Mouse (Mus musculus) heart, adult 9 months (tissue): ENCODE data around the gene Ntrk1.
"Not testable (repeated sequence)": the region's sequence is repeated elsewhere in the genome, so short reads cannot be mapped to it uniquely, and the experiment has no call there.

Source experiments
- DNase-seq, 2 experiments: peaks; one replicate each; pipeline ENCODE4 v3.0.0; 2022; ENCODE audit warnings: low spot score in 2 of 2

Gene Ntrk1

GRCm38 (mm10) chr3:87794922-87795325 lies at the start of gene Ntrk1:
Gene Ntrk1, minus strand, starts transcription at chr3:87795162.
- DNase-seq, result no peak

- DNase-seq, result no peak
These were observed 45.9 kb upstream of the Ntrk1 start for GRCm38 (mm10) chr3:87840858-87841257.

DNA sequence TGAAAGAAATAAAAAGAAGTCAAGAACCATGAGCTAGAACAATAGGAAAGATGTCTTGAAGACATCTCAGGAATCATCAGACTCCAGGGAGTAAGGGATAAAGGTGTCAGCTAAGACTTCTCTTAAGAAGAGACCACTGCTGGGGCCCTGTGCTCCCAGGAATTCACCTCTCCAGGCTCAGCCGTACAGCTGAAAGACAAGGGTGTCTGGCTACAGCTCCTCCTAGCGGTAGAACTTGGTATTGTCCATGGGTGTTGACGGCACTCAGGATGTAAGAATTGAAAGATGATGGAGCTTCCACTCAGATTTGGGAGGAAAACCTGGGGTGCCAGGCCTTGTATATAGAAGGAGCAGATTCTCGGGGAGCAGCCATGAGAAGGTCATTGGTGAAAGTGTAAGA lies 43.7 kb upstream of the Ntrk1 start:
- DNase-seq, result peak; percentile 38 to 65

DNA sequence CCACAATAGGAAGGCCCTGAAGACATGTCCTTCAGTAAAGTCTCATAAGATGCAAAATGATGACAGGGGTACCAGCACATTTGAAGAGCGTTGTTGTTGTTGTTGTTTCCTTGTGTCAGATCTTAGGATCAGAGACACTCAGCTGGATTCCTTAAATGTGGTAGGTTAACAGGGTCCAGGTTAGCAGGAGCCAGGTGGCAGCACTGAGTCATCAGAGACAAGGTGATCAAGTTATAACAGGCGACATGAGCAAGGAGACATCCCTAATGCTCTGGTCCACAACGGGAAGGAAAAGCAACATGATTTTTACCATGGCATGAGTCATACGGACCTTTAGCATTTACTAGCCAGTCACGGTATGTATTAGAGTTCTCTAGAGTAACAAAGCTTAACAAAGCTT lies 38.5 kb upstream of the Ntrk1 start:
- DNase-seq, result no peak

DNA sequence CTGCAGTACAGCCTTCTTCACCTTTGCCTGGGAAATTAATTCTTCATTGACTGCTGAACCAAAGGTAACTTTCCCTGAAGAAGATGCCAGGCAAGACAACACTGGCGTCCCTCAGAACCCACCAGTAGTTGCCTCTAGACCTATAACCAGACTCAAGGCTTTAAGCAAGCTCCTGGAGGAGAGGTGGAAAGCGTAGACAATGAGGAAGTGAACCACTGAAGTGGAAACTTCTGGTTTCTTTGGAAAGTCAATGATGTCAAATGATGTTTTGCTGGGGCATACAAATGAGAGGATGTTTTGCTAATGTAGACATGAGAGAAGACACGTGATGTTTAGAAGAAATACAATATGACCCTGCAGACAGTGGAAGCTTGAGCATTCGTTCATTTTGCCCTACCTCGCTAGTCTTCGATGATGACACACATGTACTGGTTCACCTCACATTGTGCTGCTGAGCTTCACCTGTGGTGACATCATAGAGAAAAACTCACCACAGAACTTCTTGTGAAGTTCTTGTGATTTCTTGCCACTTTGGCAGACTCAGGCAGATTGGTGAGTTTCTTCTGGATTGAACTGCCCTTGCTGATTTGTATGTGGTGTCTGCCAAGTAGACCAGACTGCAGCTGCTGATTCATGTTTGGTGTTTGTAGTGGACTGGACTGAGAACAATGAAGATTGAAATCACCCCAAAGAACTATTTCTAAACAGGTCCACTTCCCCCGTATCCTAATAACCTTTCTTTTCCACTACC lies 37.3 kb upstream of the Ntrk1 start:
- DNase-seq, result no peak

- no peak for DNase-seq
These were observed 34.1 kb upstream of the Ntrk1 start for GRCm38 (mm10) chr3:87829025-87829424.

GRCm38 (mm10) chr3:87828435-87828834 lies 33.5 kb upstream of the Ntrk1 start:
- no peak for DNase-seq

DNA sequence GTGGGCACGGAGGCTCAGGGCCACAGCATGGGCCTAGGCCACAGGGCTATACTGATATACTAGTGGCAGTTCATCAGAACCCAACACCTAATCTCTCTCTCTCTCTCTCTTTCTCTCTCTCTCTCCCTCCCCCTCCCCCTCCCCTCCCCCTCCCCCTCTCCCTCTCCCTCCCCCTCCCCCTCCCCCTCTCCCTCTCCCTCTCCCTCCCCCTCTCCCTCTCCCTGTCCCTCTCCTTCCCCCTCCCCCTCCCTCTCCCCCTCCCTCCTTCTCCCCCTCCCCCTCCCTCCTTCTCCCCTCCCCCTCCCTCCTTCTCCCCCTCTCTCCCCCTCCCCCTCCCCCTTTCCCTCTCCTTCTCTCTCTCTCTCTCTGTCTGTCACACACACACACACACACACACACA lies 29.2 kb upstream of the Ntrk1 start, which contains the start of gene Pear1:
TSS of gene Pear1 (minus strand) at position 101 of the 400 bp plus-strand sequence.
- DNase-seq, result not testable (repeated sequence)

GRCm38 (mm10) chr3:87818226-87818625 lies 23.3 kb upstream of the Ntrk1 start:
- no peak for DNase-seq

DNA sequence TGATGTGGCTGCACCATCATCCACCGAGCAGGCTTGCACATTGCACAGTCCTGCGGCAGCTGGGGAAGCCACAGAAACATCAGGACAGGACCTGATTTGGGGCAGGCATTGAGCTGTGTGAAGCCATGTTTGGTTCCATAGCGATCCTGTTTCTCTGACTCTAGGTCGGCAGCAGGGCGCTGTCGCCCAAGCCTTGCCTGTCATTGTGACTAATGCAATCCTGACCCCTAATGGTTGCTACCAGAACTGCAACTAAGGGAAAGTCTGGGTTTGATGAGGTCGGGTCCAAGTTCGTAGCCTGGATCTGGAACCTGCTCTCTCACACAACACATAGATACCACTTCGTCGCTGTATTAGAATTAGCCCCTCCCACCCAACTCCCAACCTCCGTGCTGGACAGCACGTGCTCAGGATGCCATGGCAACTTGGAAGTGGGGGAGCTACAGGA lies 21.7 kb upstream of the Ntrk1 start:
- DNase-seq, result peak; percentile 37 to 75

GRCm38 (mm10) chr3:87816166-87816565 lies 21.2 kb upstream of the Ntrk1 start:
- peak in 1 of 2 experiments; percentile 7 for DNase-seq

DNA sequence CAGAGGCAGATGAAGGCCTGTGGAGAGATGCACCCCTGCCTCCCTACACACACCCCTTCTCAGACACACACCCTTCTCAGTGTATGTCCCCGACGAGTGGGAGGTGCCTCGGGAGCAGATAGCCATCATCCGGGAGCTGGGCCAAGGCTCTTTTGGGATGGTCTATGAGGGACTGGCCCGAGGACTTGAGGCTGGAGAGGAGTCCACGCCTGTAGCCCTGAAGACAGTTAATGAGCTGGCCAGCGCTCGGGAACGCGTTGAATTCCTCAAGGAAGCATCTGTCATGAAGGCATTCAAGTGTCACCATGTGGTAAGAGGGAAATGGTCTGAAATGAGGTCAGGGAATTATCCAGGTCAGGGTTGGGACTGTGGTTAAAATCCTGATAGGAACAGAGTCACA lies 17.9 kb upstream of the Ntrk1 start:
- no peak for DNase-seq

GRCm38 (mm10) chr3:87812413-87812812 lies 17.5 kb upstream of the Ntrk1 start:
- DNase-seq, result no peak

DNA sequence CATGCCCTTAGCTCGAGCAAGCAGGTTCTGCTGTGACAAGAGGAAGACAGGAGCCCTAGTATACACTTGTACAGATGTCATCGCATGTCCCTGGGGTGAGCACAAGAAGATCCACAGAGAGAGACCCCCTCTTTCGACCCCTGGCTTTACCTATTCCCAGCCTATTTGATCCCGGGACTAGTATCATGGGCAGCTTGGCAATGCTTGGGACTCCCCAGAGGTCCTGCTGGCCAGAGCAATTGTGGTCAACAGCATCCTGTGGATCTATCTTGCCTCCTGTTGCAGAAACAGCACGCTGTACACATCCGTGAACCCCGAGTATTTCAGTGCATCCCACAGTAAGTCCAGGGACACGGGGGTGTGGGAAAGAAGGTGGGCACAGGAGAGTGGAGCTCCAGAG lies 16.3 kb upstream of the Ntrk1 start:
- DNase-seq, result no peak

GRCm38 (mm10) chr3:87809322-87809962 lies 14.5 kb upstream of the Ntrk1 start:
- no peak for DNase-seq

DNA sequence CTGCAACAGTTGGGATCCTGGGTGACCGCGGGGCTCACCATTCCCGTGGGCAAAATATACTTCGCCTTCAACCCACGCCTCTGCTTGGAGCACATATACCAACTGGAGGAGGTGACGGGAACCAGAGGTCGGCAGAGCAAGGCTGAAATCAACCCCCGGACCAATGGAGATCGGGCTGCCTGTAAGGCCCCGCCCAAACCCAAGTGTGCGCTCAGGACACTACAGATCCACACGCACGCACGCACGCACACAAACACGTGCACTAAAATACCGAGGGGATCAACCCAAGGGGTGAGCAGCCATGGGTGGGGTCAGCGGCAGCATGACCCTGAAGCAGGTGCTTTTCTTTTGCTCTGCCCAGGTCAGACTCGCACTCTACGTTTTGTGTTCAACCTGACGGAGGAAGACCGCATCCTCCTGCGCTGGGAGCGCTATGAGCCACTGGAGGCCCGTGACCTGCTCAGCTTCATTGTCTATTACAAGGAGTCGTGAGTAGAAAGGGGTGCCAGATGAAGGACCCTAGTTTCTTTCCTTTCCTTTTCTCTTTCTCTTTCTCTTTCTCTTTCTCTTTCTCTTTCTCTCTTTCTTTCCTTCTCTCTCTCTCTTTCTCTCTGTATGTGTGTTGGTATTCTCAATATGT lies 9.2 kb upstream of the Ntrk1 start:
- no peak for DNase-seq

- DNase-seq, result no peak
These were observed 6.7 kb upstream of the Ntrk1 start for GRCm38 (mm10) chr3:87801681-87802080.

DNA sequence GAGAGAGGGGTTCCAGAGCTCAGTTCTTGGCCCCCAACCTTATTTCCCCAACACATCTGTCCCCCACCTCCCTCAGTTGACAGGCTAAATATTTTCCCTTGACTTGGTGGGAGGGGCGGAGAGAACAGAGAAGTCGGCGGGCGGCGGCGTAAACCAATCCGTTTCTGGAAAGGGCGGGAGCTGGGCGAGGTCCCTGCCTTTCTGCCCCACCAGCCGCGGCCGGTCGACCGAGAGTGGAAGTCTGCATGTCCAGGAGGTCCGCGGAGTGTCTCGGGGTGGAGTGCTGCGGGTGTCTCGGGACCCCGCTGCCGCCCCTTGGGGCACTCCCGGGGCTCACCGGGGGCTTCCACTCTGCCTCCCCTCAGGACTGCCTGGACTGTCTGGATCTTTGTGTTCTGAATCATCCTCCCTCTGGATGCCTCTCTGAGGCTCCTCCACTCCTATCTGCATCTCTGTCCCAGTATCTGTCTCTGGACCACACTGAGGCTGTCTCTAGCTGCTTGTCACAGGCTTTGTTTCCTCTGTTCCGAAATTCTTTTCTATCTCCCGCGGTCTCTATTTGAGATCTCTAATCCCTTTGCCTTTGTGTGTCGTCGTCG lies 1.9 kb upstream of the Ntrk1 start, which contains the start of gene Insrr:
TSS of gene Insrr (plus strand) at position 216 of the 599 bp plus-strand sequence.
- peak; percentile 24 to 27 for DNase-seq

GRCm38 (mm10) chr3:87795336-87796277 lies 645 bp upstream of the Ntrk1 start:
- DNase-seq, result peak in 1 of 2 experiments; percentile 48

- no peak for DNase-seq
These were observed 5.2 kb downstream of the Ntrk1 start for GRCm38 (mm10) chr3:87789768-87790167.

- no peak for DNase-seq
These were observed 5.7 kb downstream of the Ntrk1 start for GRCm38 (mm10) chr3:87789248-87789647.
